18 mouse cellular contexts compared by ENCODE assay signal in the genomic region with DNA sequence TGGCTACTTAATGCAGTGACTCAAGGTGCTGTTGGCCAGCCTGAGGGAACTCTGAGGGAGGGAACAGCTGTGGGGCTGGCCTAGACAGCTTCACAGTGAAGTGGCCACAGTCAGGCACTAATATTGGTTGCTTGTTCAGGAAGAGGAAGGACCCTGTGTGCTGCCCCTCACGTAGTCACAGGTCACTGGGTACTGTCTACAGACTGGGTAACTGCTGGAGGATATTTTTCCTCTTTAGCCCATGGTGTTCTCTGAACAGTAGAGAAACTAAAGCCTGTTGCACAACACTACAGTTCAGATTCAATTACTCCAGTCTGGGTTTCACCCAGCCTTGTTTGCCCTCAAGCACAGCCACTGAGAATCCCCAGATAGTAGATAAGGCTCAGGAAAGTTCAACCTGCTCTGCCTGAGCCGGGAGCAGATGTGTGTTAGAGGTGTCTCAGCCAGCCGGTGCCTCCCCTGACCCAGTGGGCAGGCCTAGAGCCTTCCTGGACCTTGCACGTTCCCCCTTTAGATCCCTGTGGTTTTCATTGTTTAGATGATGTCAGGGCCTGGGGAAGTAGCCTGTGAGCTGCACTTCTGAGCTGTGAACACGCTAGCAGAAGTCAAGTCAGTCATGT. TPM values are rescaled to one million over a fixed set of nuclear protein-coding genes. Genes with fewer than 3 reads are reported as not detected.
DNase-seq lines count a peak whose midpoint lies in the region; ATAC-seq lines count a peak whose summit lies in the region.
"Had no signal": no experiment of that assay in that cellular context is flagged by ENCODE, and none has a peak within 500 bp of the region (broad histone marks: within the 10 kb centered on the region; RNA-seq: fewer than 3 reads in every experiment).

No protein-coding gene starts in this region.

- DNase-seq in adrenal gland, postnatal 14 days, result peak; percentile 32
- DNase-seq in adrenal gland, adult (ENCODE audit: inconsistent age in 2 of 2, low spot score in 1 of 2), result no peak
- DNase-seq in A20 (ENCODE audit: low read depth, low spot score), result peak; percentile 78
- no peak for DNase-seq in spleen, adult 12 weeks (ENCODE audit: low spot score)
- no peak for DNase-seq in spleen, postnatal 36 days (ENCODE audit: low spot score in 2 of 2)
- no peak for DNase-seq in left cerebral cortex, postnatal 10 days (ENCODE audit: extremely low spot score in 1 of 2, low spot score in 2 of 2)
- DNase-seq: adrenal gland, adult 8-10 months; cerebellum, adult 11 months; right cerebral cortex, postnatal 4 days had no signal

- ATAC-seq in hematopoietic stem cell, adult 5-6 weeks (replicated peaks in 1 of 2; ENCODE audit: insufficient read depth in 1 of 2, low FRiP score in 2 of 2, low TSS enrichment in 1 of 2, low read depth in 1 of 2, poor library complexity in 2 of 2, severe bottlenecking in 2 of 2), result peak; percentile 75 to 76
- peak; percentile 86 for ATAC-seq in liver, embryonic 16.5 days (ENCODE audit: low read depth)

- peaks cover 5% of the 10 kb centered on the region; the same call in 1 of the 2 replicates for H3K4me1 ChIP-seq in liver, embryonic 16.5 days (ENCODE audit: control insufficient read depth, low read depth, low read length)
- H3K4me1 ChIP-seq: forebrain, embryonic 12.5 days; hindbrain, embryonic 15.5 days; limb, embryonic 15.5 days; midbrain, embryonic 12.5 days; neural tube, embryonic 15.5 days had no signal

- peak overlapping the region; percentile 83 for H3K27ac ChIP-seq in liver, embryonic 16.5 days (ENCODE audit: low read length)
- H3K27ac ChIP-seq: embryonic facial prominence, embryonic 10.5 days; forebrain, embryonic 12.5 days; hindbrain, embryonic 15.5 days; limb, embryonic 15.5 days; midbrain, embryonic 12.5 days; neural tube, embryonic 15.5 days had no signal

- no peaks in the 10 kb centered on the region for H3K9me3 ChIP-seq in liver, embryonic 16.5 days (replicated peaks; ENCODE audit: control insufficient read depth, low read length)
- H3K9me3 ChIP-seq: embryonic facial prominence, embryonic 10.5 days; forebrain, embryonic 12.5 days; heart, embryonic 12.5 days; hindbrain, embryonic 15.5 days; limb, embryonic 15.5 days; midbrain, embryonic 12.5 days; neural tube, embryonic 15.5 days had no signal

- no peak overlapping the region for H3K4me3 ChIP-seq in liver, embryonic 16.5 days (ENCODE audit: low read depth, low read length)
- H3K4me3 ChIP-seq: embryonic facial prominence, embryonic 10.5 days; forebrain, embryonic 12.5 days; heart, embryonic 12.5 days; hindbrain, embryonic 15.5 days; limb, embryonic 15.5 days; midbrain, embryonic 12.5 days; neural tube, embryonic 15.5 days had no signal

- H3K9ac ChIP-seq in liver, embryonic 16.5 days (ENCODE audit: low read depth, low read length), result no peak overlapping the region
- H3K9ac ChIP-seq: forebrain, embryonic 12.5 days; heart, embryonic 12.5 days; hindbrain, embryonic 15.5 days; limb, embryonic 15.5 days; midbrain, embryonic 12.5 days; neural tube, embryonic 15.5 days had no signal

- no peaks in the 10 kb centered on the region for H3K27me3 ChIP-seq in liver, embryonic 16.5 days (ENCODE audit: control insufficient read depth, insufficient read depth, low read depth, low read length)
- H3K27me3 ChIP-seq: forebrain, embryonic 12.5 days; heart, embryonic 12.5 days; hindbrain, embryonic 15.5 days; limb, embryonic 15.5 days; midbrain, embryonic 12.5 days; neural tube, embryonic 15.5 days had no signal

- no peaks in the 10 kb centered on the region for H3K36me3 ChIP-seq in liver, embryonic 16.5 days (ENCODE audit: control insufficient read depth, insufficient read depth)
- H3K36me3 ChIP-seq: hindbrain, embryonic 15.5 days; midbrain, embryonic 12.5 days; neural tube, embryonic 15.5 days had no signal

- no peak overlapping the region for H3K4me2 ChIP-seq in liver, embryonic 16.5 days (ENCODE audit: low read depth, low read length)
- H3K4me2 ChIP-seq: forebrain, embryonic 12.5 days; heart, embryonic 12.5 days; hindbrain, embryonic 15.5 days; limb, embryonic 15.5 days; midbrain, embryonic 12.5 days; neural tube, embryonic 15.5 days had no signal

- intact Hi-C loops in left cerebral cortex, postnatal 10 days (cut with DNase I), result no loop called here

- 12% methylated on average over 5 of the region's 5 CpGs for WGBS in liver, embryonic 16.5 days (ENCODE audit: insufficient replicate concordance)

RNA-seq across cellular contexts. Expression of a gene that starts 48.6 kb away (rescaled TPM):
- 32.1 and 38.9 TPM in 2 replicates for total RNA-seq in adrenal gland, postnatal 14 days (2021)
- total RNA-seq in hematopoietic stem cell, adult 5-6 weeks (2017), result 9.8 and 15.5 TPM in 2 replicates
- 0.83 and 1.2 TPM in 2 replicates for polyA plus RNA-seq in liver, embryonic 16.5 days (2015; fragmentation: Nextera tagmentation; extraction: Ambion mirVana)
- 1 to 10 TPM; 5.0 to 6.2 TPM for total RNA-seq in left cerebral cortex, postnatal 10 days (2021)

Comparison
In these comparisons a context has a peak if more than half of its experiments do, and no peak if none do; other contexts are left out.
1. DNase-seq: peak in adrenal gland, postnatal 14 days (single experiment) and A20 (single experiment); none in adrenal gland, adult (0 of 2), spleen, adult 12 weeks (single experiment), spleen, postnatal 36 days (0 of 2) and left cerebral cortex, postnatal 10 days (0 of 2).